Mouse (Mus musculus) stomach, postnatal 0 days (tissue): ENCODE results near the gene Gpr37l1. TPM values are rescaled to one million over a fixed set of nuclear protein-coding genes. Genes with fewer than 3 reads are reported as not detected.
A peak's percentile ranks its signal among the peaks of the same experiment; 100 is the strongest.

Source experiments
- ATAC-seq: fragments of 200-750 bp; cut with Nextera tagmentation; 2 replicates; pipeline ENCODE4 v1.8.0; 2017; ENCODE audit not compliant: low FRiP score, low TSS enrichment
- DNase-seq: peaks from one replicate; pipeline ENCODE4 v3.0.0-alpha.2; 2016; ENCODE audit warnings: low spot score
- H3K27ac ChIP-seq: fragments of 300-500 bp; sonication (generic); replicated peaks from 2 replicates; pipeline ENCODE4 v1.5.1; 2014; ENCODE audit warnings: mild to moderate bottlenecking, control low read depth
- H3K27me3 ChIP-seq: fragments of 300-500 bp; sonication (generic); 2 replicates; pipeline ENCODE4 v1.6.1; 2014; ENCODE audit warnings: low read length; ENCODE audit not compliant: control insufficient read depth, insufficient read depth
- H3K36me3 ChIP-seq: fragments of 300-500 bp; sonication (generic); 2 replicates; pipeline ENCODE4 v1.6.1; 2014; ENCODE audit warnings: low read length, mixed read lengths; ENCODE audit not compliant: control insufficient read depth, insufficient read depth
- H3K4me1 ChIP-seq: fragments of 300-500 bp; sonication (generic); replicated peaks from 2 replicates; pipeline ENCODE4 v1.6.1; 2014; ENCODE audit warnings: antibody characterized with exemption; ENCODE audit not compliant: control insufficient read depth, insufficient read depth
- H3K4me2 ChIP-seq: fragments of 300-500 bp; sonication (generic); replicated peaks from 2 replicates; pipeline ENCODE4 v1.6.1; 2014; ENCODE audit warnings: low read depth, mild to moderate bottlenecking, control low read depth, moderate library complexity
- H3K4me3 ChIP-seq: fragments of 300-500 bp; sonication (generic); 2 replicates; pipeline ENCODE4 v1.5.1; 2014; ENCODE audit warnings: low read depth, low read length, control low read depth
- H3K9ac ChIP-seq: fragments of 300-500 bp; sonication (generic); 2 replicates; pipeline ENCODE4 v1.6.1; 2014; ENCODE audit warnings: mild to moderate bottlenecking, low read length, control low read depth, mixed read lengths
- H3K9me3 ChIP-seq: fragments of 300-500 bp; sonication (generic); 2 replicates; pipeline ENCODE4 v1.6.1; 2016; ENCODE audit warnings: low read length; ENCODE audit not compliant: control insufficient read depth
- CTCF ChIP-seq: IDR thresholded peaks from 2 replicates; pipeline ENCODE4 v1.5.1; 2016; ENCODE audit warnings: antibody characterized with exemption, low read depth, mild to moderate bottlenecking, moderate library complexity
- EP300 ChIP-seq: optimal IDR thresholded peaks from 2 replicates; pipeline ENCODE3; 2016; ENCODE audit warnings: antibody characterized with exemption
- WGBS: fragments of 180-500 bp; shearing (Covaris S2); extraction: QIAGEN DNeasy Blood & Tissue Kit; methylation state at CpG from one replicate; pipeline ENCODE4 v1.1.7; 2014; 5-methylcytosine and 5-hydroxymethylcytosine counted together
- polyA plus RNA-seq: library from polyadenylated mRNA; unstranded; fragments of >200 nt; fragmentation: Nextera tagmentation; extraction: Ambion mirVana; gene quantifications from 2 replicates; pipeline ENCODE4 v1.2.1, GENCODE M21; 2015

Gene Gpr37l1
- polyA plus RNA-seq, 1 experiment from 2014 or later, result 3.1 TPM

- H3K36me3 ChIP-seq, result no peaks in the 10 kb centered on the region
- TF ChIP-seq EP300, result no peak
- peak; percentile 54 for TF ChIP-seq CTCF
- no peaks in the 10 kb centered on the region for H3K27me3 ChIP-seq
- 79% methylated on average over 7 of the region's 7 CpGs for WGBS
- ATAC-seq (no peak), DNase-seq (no peak)
- H3K4me2 ChIP-seq, result no peak overlapping the region
- H3K9ac ChIP-seq, result no peak overlapping the region
- no peaks in the 10 kb centered on the region for H3K4me1 ChIP-seq
- H3K4me3 ChIP-seq, result no peak overlapping the region
- H3K9me3 ChIP-seq, result no peaks in the 10 kb centered on the region
- H3K27ac ChIP-seq, result no peak overlapping the region
Observed at GRCm38 (mm10) chr1:135171202-135171601, 3.7 kb upstream of the Gpr37l1 start.

GRCm38 (mm10) chr1:135170299-135170698 is 2.8 kb upstream of the Gpr37l1 start:
- Histone ChIP-seq H3K27ac (no peak overlapping the region), H3K9ac (no peak overlapping the region), H3K4me2 (no peak overlapping the region), H3K27me3 (no peaks in the 10 kb centered on the region), H3K36me3 (no peaks in the 10 kb centered on the region), H3K4me1 (no peaks in the 10 kb centered on the region), H3K4me3 (no peak overlapping the region), H3K9me3 (no peaks in the 10 kb centered on the region)
- ATAC-seq (no peak), DNase-seq (no peak)
- TF ChIP-seq EP300, result no peak
- TF ChIP-seq CTCF, result no peak
- 50% methylated on average over 10 of the region's 10 CpGs for WGBS

GRCm38 (mm10) chr1:135169556-135170224 is 2.2 kb upstream of the Gpr37l1 start:
- no peak overlapping the region for H3K27ac ChIP-seq
- H3K27me3 ChIP-seq, result no peaks in the 10 kb centered on the region
- H3K9me3 ChIP-seq, result no peaks in the 10 kb centered on the region
- TF ChIP-seq EP300 (no peak), CTCF (no peak)
- 37% methylated on average over 12 of the region's 12 CpGs for WGBS
- DNase-seq (no peak), ATAC-seq (no peak)
- no peaks in the 10 kb centered on the region for H3K36me3 ChIP-seq
- H3K4me3 ChIP-seq, result no peak overlapping the region
- H3K4me2 ChIP-seq, result no peak overlapping the region
- H3K9ac ChIP-seq, result no peak overlapping the region
- H3K4me1 ChIP-seq, result no peaks in the 10 kb centered on the region

- H3K4me3 ChIP-seq, result no peak overlapping the region
- WGBS, result 86% methylated on average over 10 of the region's 10 CpGs
- no peak overlapping the region for H3K27ac ChIP-seq
- H3K9me3 ChIP-seq, result no peaks in the 10 kb centered on the region
- no peaks in the 10 kb centered on the region for H3K4me1 ChIP-seq
- no peak overlapping the region for H3K4me2 ChIP-seq
- TF ChIP-seq EP300, result no peak
- TF ChIP-seq CTCF, result no peak
- H3K9ac ChIP-seq, result no peak overlapping the region
- ATAC-seq (no peak), DNase-seq (no peak)
- H3K27me3 ChIP-seq, result no peaks in the 10 kb centered on the region
- no peaks in the 10 kb centered on the region for H3K36me3 ChIP-seq
Observed at GRCm38 (mm10) chr1:135168453-135169200, 1.1 kb upstream of the Gpr37l1 start.

GRCm38 (mm10) chr1:135162720-135163119 is 4.8 kb downstream of the Gpr37l1 start:
- ATAC-seq, result no peak
- no peak overlapping the region for H3K9ac ChIP-seq
- WGBS, result 69% methylated on average over 6 of the region's 6 CpGs

More at GRCm38 (mm10) chr1:135162720-135163119, 4.8 kb downstream of the Gpr37l1 start:
- no peaks in the 10 kb centered on the region for H3K4me1 ChIP-seq
- no peak overlapping the region for H3K4me3 ChIP-seq
- no peaks in the 10 kb centered on the region for H3K9me3 ChIP-seq
- no peak overlapping the region for H3K4me2 ChIP-seq
- peak; percentile 14 for DNase-seq
- H3K36me3 ChIP-seq, result no peaks in the 10 kb centered on the region
- H3K27me3 ChIP-seq, result no peaks in the 10 kb centered on the region
- no peak overlapping the region for H3K27ac ChIP-seq
- TF ChIP-seq CTCF, result no peak
- no peak for TF ChIP-seq EP300
